Mouse (Mus musculus) midbrain, embryonic 15.5 days (tissue): ENCODE measurements around the gene Pgf. TPM values are rescaled to one million over a fixed set of nuclear protein-coding genes. Genes with fewer than 3 reads are reported as not detected.

Experiments
- ATAC-seq: fragments of 200-750 bp; cut with Nextera tagmentation; replicated peaks from 2 replicates; pipeline ENCODE4 v1.8.0; 2017; ENCODE audit warnings: moderate TSS enrichment
- H3K27ac ChIP-seq: fragments of 300-500 bp; sonication (generic); 2 replicates; pipeline ENCODE4 v1.5.1; 2015; ENCODE audit warnings: mild to moderate bottlenecking, inconsistent platforms
- H3K27me3 ChIP-seq: fragments of 300-500 bp; sonication (generic); replicated peaks from 2 replicates; pipeline ENCODE4 v1.6.1; 2015; ENCODE audit warnings: inconsistent platforms
- H3K36me3 ChIP-seq: fragments of 300-500 bp; sonication (generic); replicated peaks from 2 replicates; pipeline ENCODE4 v1.6.1; 2015; ENCODE audit warnings: inconsistent platforms
- H3K4me1 ChIP-seq: fragments of 300-500 bp; sonication (generic); 2 replicates; pipeline ENCODE4 v1.6.1; 2015; ENCODE audit warnings: inconsistent platforms
- H3K4me2 ChIP-seq: fragments of 300-500 bp; sonication (generic); 2 replicates; pipeline ENCODE4 v1.6.1; 2015; ENCODE audit warnings: inconsistent platforms, mild to moderate bottlenecking, moderate library complexity
- H3K4me3 ChIP-seq: fragments of 300-500 bp; sonication (generic); 2 replicates; pipeline ENCODE4 v1.5.1; 2015; ENCODE audit warnings: mild to moderate bottlenecking, inconsistent platforms
- H3K9ac ChIP-seq: fragments of 300-500 bp; sonication (generic); 2 replicates; pipeline ENCODE4 v1.6.1; 2015; ENCODE audit warnings: mild to moderate bottlenecking, inconsistent platforms
- H3K9me3 ChIP-seq: fragments of 300-500 bp; sonication (generic); 2 replicates; pipeline ENCODE4 v1.6.1; 2016; ENCODE audit warnings: inconsistent platforms
- WGBS: fragments of 180-500 bp; shearing (Covaris S2); methylation state at CpG from one replicate; pipeline ENCODE4 v1.1.7; 2015; ENCODE audit warnings: mixed read lengths; 5-methylcytosine and 5-hydroxymethylcytosine counted together
- polyA plus RNA-seq: library from polyadenylated mRNA; unstranded; fragments of >200 nt; fragmentation: Nextera tagmentation; extraction: Ambion mirVana; gene quantifications from 2 replicates; pipeline ENCODE4 v1.2.1, GENCODE M21; 2015

Gene Pgf
- polyA plus RNA-seq, result 7.2 and 8.7 TPM in 2 replicates

- H3K4me1 ChIP-seq, result peaks cover 37% of the 10 kb centered on the region
- H3K36me3 ChIP-seq, result no peaks in the 10 kb centered on the region
- WGBS, result 77% methylated on average over 10 of the region's 10 CpGs
- ATAC-seq, result no peak
- peak within 1 kb of the TSS; percentile 27 for H3K4me3 ChIP-seq
- peaks cover 13% of the 10 kb centered on the region; the same call in 1 of the 2 replicates for H3K27me3 ChIP-seq
- peak within 1 kb of the TSS; percentile 54 for H3K4me2 ChIP-seq
- H3K9me3 ChIP-seq, result no peaks in the 10 kb centered on the region
- peak within 1 kb of the TSS; percentile 29; the same call in 1 of the 2 replicates for H3K9ac ChIP-seq
- no peak within 1 kb of the TSS for H3K27ac ChIP-seq
These were observed at the start of gene Pgf for GRCm38 (mm10) chr12:85177740-85178239. Gene Pgf (minus strand): TSS chr12:85177790.

- no peaks in the 10 kb centered on the region for H3K9me3 ChIP-seq
- no peaks in the 10 kb centered on the region for H3K27me3 ChIP-seq
- H3K4me1 ChIP-seq, result no peaks in the 10 kb centered on the region
- H3K27ac ChIP-seq, result no peak overlapping the region
- no peak overlapping the region for H3K4me2 ChIP-seq
- no peak overlapping the region for H3K4me3 ChIP-seq
- WGBS, result 82% methylated on average over 7 of the region's 7 CpGs
- peaks cover 36% of the 10 kb centered on the region for H3K36me3 ChIP-seq
- no peak overlapping the region for H3K9ac ChIP-seq
- no peak for ATAC-seq
These were observed 49.6 kb upstream of the Pgf start for GRCm38 (mm10) chr12:85227227-85227626.

- 3% methylated on average over 12 of the region's 12 CpGs for WGBS
- no peaks in the 10 kb centered on the region for H3K9me3 ChIP-seq
- H3K9ac ChIP-seq, result peak overlapping the region; percentile 62
- peaks cover 23% of the 10 kb centered on the region for H3K4me1 ChIP-seq
- H3K4me2 ChIP-seq, result peak overlapping the region; percentile 97
- 0 out of 2 replicates have a peak, but pooled peaks have one; percentile 7 for ATAC-seq
- H3K36me3 ChIP-seq, result peaks cover 22% of the 10 kb centered on the region
- H3K4me3 ChIP-seq, result peak overlapping the region; percentile 76
- peak overlapping the region; percentile 84 for H3K27ac ChIP-seq
- no peaks in the 10 kb centered on the region for H3K27me3 ChIP-seq
These were observed 42.3 kb upstream of the Pgf start for GRCm38 (mm10) chr12:85219905-85220290.

GRCm38 (mm10) chr12:85219236-85219904 lies 41.8 kb upstream of the Pgf start, which contains the start of gene Eif2b2:
Gene Eif2b2 (plus strand): TSS chr12:85219481.
- Histone ChIP-seq H3K9ac (peak within 1 kb of the TSS; percentile 62), H3K4me2 (peak within 1 kb of the TSS; percentile 97), H3K4me1 (peaks cover 23% of the 10 kb centered on the region), H3K27ac (peak within 1 kb of the TSS; percentile 84), H3K9me3 (no peaks in the 10 kb centered on the region), H3K4me3 (peak within 1 kb of the TSS; percentile 76), H3K27me3 (no peaks in the 10 kb centered on the region), H3K36me3 (peaks cover 17% of the 10 kb centered on the region)
- ATAC-seq, result peak; percentile 100
- WGBS, result 0% methylated on average over 54 of the region's 54 CpGs

GRCm38 (mm10) chr12:85217733-85218310 lies 40.2 kb upstream of the Pgf start:
- WGBS, result 72% methylated on average over 2 of the region's 2 CpGs
- Histone ChIP-seq H3K9ac (no peak overlapping the region; the same call in 1 of the 2 replicates), H3K4me2 (no peak overlapping the region), H3K4me1 (peaks cover 23% of the 10 kb centered on the region), H3K36me3 (peaks cover 4% of the 10 kb centered on the region; the same call in 1 of the 2 replicates), H3K9me3 (no peaks in the 10 kb centered on the region), H3K27ac (no peak overlapping the region), H3K4me3 (no peak overlapping the region), H3K27me3 (no peaks in the 10 kb centered on the region)
- ATAC-seq, result no peak

GRCm38 (mm10) chr12:85215031-85215430 lies 37.4 kb upstream of the Pgf start:
- Histone ChIP-seq H3K27me3 (no peaks in the 10 kb centered on the region), H3K4me3 (no peak overlapping the region), H3K36me3 (no peaks in the 10 kb centered on the region), H3K27ac (no peak overlapping the region), H3K9me3 (no peaks in the 10 kb centered on the region), H3K4me2 (no peak overlapping the region), H3K9ac (no peak overlapping the region), H3K4me1 (peaks cover 9% of the 10 kb centered on the region)
- 84% methylated on average over 5 of the region's 5 CpGs for WGBS
- no peak for ATAC-seq

GRCm38 (mm10) chr12:85208687-85209199 lies 31.2 kb upstream of the Pgf start:
- no peak overlapping the region for H3K9ac ChIP-seq
- H3K4me3 ChIP-seq, result no peak overlapping the region
- no peaks in the 10 kb centered on the region for H3K9me3 ChIP-seq
- H3K4me2 ChIP-seq, result no peak overlapping the region
- WGBS, result 33% methylated on average over 7 of the region's 7 CpGs
- no peaks in the 10 kb centered on the region for H3K27me3 ChIP-seq
- no peaks in the 10 kb centered on the region for H3K36me3 ChIP-seq
- H3K27ac ChIP-seq, result no peak overlapping the region
- no peaks in the 10 kb centered on the region for H3K4me1 ChIP-seq
- no peak for ATAC-seq

GRCm38 (mm10) chr12:85205425-85205824 lies 27.8 kb upstream of the Pgf start:
- Histone ChIP-seq H3K36me3 (no peaks in the 10 kb centered on the region), H3K27me3 (no peaks in the 10 kb centered on the region), H3K9ac (no peak overlapping the region), H3K4me3 (no peak overlapping the region), H3K27ac (no peak overlapping the region), H3K4me2 (no peak overlapping the region), H3K9me3 (no peaks in the 10 kb centered on the region), H3K4me1 (peaks cover 18% of the 10 kb centered on the region)
- no peak for ATAC-seq
- 86% methylated on average over 10 of the region's 10 CpGs for WGBS

- no peak overlapping the region for H3K4me2 ChIP-seq
- H3K9me3 ChIP-seq, result no peaks in the 10 kb centered on the region
- H3K4me1 ChIP-seq, result peaks cover 18% of the 10 kb centered on the region
- H3K36me3 ChIP-seq, result no peaks in the 10 kb centered on the region
- H3K27me3 ChIP-seq, result no peaks in the 10 kb centered on the region
- H3K9ac ChIP-seq, result no peak overlapping the region
- WGBS, result 54% methylated on average over 8 of the region's 8 CpGs
- no peak for ATAC-seq
- no peak overlapping the region for H3K4me3 ChIP-seq
- no peak overlapping the region for H3K27ac ChIP-seq
These were observed 26.5 kb upstream of the Pgf start for GRCm38 (mm10) chr12:85204105-85204504.

GRCm38 (mm10) chr12:85203699-85204098 lies 26.1 kb upstream of the Pgf start:
- no peaks in the 10 kb centered on the region for H3K36me3 ChIP-seq
- peaks cover 18% of the 10 kb centered on the region for H3K4me1 ChIP-seq
- H3K9me3 ChIP-seq, result no peaks in the 10 kb centered on the region
- ATAC-seq, result no peak
- no peak overlapping the region for H3K4me2 ChIP-seq
- H3K4me3 ChIP-seq, result no peak overlapping the region
- H3K27ac ChIP-seq, result no peak overlapping the region
- no peaks in the 10 kb centered on the region for H3K27me3 ChIP-seq
- 83% methylated on average over 5 of the region's 5 CpGs for WGBS
- H3K9ac ChIP-seq, result no peak overlapping the region

GRCm38 (mm10) chr12:85202191-85202590 lies 24.6 kb upstream of the Pgf start:
- Histone ChIP-seq H3K9ac (no peak overlapping the region), H3K4me3 (no peak overlapping the region), H3K4me2 (no peak overlapping the region), H3K27ac (0 out of 2 replicates have a peak overlapping the region, but pooled peaks have one; percentile 62), H3K27me3 (no peaks in the 10 kb centered on the region), H3K36me3 (no peaks in the 10 kb centered on the region), H3K4me1 (peaks cover 18% of the 10 kb centered on the region), H3K9me3 (no peaks in the 10 kb centered on the region)
- 90% methylated on average over 7 of the region's 7 CpGs for WGBS
- ATAC-seq, result no peak

- Histone ChIP-seq H3K27ac (peak overlapping the region; percentile 62), H3K4me2 (no peak overlapping the region), H3K27me3 (no peaks in the 10 kb centered on the region), H3K9me3 (no peaks in the 10 kb centered on the region), H3K9ac (no peak overlapping the region), H3K4me1 (peaks cover 18% of the 10 kb centered on the region), H3K4me3 (no peak overlapping the region), H3K36me3 (no peaks in the 10 kb centered on the region)
- 64% methylated on average over 2 of the region's 2 CpGs for WGBS
- no peak for ATAC-seq
These were observed 24.2 kb upstream of the Pgf start for GRCm38 (mm10) chr12:85201830-85202147.
